Mouse (Mus musculus) gastrocnemius, postnatal 25 days (tissue): ENCODE data around the gene Yipf1. TPM values are rescaled to one million over a fixed set of nuclear protein-coding genes. Genes with fewer than 3 reads are reported as not detected.
"Not testable (repeated sequence)": the region's sequence is repeated elsewhere in the genome, so short reads cannot be mapped to it uniquely, and the experiment has no call there.

Experiments used
- DNase-seq: peaks from one replicate; pipeline ENCODE4 v3.0.0; 2022
- total RNA-seq, 2 experiments: library from RNA; stranded (reverse); gene quantifications; 1 replicate in 1 of 2; 2 replicates in 1 of 2; pipeline ENCODE4 v1.2.3; 2021

The Yipf1 gene
- total RNA-seq, 2 experiments from 2014 or later = 8.7 to 11.4 TPM

- no peak for DNase-seq
Observed at GRCm38 (mm10) chr4:107323113-107323512, 8.9 kb downstream of the Yipf1 start.

GRCm38 (mm10) chr4:107328530-107328929, 14.4 kb downstream of the Yipf1 start:
- no peak for DNase-seq

GRCm38 (mm10) chr4:107333514-107333913, 19.4 kb downstream of the Yipf1 start:
- DNase-seq = no peak

GRCm38 (mm10) chr4:107336356-107336755, 22.2 kb downstream of the Yipf1 start:
- no peak for DNase-seq

GRCm38 (mm10) chr4:107337455-107337854, 23.3 kb downstream of the Yipf1 start:
- DNase-seq = no peak

- DNase-seq = no peak
Observed at GRCm38 (mm10) chr4:107341354-107341753, 27.2 kb downstream of the Yipf1 start.

- DNase-seq = no peak
Observed at GRCm38 (mm10) chr4:107344612-107345011, 30.4 kb downstream of the Yipf1 start.

DNA sequence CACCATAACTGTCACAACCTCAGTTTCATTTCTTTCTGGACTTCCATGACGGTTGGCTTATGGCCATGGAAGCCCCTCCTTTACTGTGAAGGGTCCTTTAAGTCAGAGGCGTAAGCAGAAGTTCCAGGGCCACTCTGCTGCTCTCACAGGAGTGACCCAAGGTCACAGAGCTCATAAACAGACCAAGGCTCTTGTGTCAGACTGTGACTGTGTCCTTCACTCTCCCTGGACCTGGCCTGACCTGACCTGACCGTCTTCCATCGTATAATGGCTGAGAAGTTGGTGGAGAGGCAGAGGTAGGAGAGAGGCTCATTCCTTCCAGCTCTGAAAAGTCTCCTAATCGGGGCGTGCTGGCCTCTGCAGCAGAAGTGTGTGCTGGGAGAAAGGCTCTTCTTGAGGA, 33.1 kb downstream of the Yipf1 start:
- DNase-seq = no peak

DNA sequence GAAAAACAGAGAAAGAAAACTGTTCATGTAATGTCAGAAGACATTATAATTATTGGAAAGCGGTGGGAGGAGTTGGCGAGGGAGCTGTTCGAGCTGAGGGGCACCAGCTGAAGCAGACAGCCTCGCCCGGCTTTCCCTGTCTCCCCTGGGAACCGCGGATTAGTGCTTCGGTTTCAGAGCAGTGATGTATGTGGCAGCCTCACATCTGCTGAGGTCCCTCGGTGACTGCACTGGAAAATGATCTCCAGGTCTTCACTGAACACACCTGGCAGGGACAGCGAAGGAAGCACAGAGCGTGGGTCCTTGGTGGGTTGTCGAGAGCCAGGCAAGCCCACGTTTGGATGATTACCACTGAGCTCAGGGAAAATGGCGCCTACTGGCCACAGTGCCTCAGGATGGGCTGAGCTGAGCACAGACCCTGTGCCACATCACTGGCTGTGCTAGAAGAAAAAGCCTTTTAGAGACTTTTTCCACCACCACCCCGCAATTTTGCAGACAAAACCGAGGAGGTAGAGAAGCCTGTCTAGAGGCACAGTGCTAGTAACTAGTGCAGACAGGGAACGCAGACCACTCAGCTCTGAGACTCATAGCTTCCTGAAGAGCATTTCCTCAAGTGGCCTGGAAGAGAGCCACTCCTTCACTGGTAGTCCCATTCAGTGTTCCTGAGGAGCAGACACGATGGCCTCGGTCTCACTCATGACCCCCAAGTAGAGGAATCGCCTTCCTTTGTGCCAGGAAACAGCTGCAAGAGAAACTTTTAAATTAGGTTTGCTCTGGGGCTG, 34.6 kb downstream of the Yipf1 start:
- DNase-seq = no peak

DNA sequence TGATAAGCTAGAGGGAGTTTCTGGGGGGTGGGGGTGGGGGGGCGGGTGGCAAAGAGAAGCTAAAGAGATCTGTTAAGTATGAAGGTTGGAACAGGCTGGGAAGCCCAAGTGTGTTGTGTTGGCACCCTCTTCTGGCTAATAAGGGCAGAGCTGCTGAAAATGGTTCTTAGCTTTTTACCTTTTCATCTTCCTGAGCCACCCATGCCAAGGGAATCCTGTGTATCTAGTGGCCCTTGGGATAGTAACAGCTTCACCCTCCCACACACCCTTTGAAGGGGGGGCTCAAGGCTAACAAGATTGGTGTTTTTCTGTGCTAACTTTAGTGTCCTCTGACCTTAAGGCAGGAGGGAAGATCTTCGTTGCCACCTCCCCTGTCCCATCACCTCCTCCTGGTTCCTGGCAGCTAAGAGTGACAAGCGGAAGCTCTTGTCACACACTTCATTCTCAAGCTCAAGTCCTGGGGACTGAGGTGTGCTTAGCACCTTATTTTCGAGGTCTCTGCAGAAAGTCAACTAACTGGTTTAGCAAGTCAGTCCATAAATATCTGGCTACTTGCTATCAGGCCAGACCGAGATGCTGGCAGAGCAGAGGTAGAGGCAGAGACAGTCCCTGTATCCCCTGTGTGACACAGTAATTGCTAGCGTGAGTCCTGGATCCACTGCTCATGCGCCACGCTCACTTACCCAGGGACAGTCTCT, 35.3 kb downstream of the Yipf1 start:
- DNase-seq = no peak

DNA sequence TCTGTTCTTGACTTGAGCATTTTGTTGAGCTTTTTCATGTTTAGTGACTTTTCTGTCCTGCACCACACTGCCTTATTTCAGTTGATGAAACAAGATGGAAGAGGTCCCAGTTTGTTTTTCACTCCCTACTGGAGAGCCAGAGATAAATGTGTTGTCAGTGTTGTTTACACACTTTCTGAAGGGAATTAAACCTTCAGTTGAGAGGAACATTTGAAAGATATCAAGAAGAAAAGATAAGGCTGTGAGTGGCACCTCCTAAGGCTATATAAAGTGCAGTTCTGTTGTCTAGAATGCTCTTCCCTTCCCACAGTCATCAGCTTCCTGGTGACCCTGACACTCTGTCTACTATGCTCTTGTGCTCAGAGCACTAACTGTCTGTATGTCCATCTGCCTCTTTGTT, 37.2 kb downstream of the Yipf1 start:
- no peak for DNase-seq

- no peak for DNase-seq
Observed at GRCm38 (mm10) chr4:107353612-107354011, 39.4 kb downstream of the Yipf1 start.

DNA sequence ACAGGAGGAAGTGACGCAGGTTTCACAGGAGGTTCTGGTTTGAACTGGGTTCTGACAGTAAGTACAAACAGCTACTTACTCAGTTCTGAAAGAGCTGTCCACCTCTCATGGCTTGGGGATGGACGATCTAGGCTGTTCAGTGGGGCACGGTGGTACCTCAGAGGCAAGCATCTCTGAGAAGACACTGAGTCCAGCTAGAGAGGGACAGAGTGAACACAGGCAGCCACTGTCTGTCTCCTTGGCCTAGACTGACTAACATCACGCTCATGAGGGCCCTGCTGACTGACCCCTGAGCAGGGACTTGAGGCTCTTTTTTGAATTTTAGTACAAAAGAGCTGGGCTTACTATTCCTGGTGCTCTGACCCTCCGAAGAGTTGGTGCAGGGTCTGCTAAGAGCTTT, 40.0 kb downstream of the Yipf1 start:
- DNase-seq = no peak

DNA sequence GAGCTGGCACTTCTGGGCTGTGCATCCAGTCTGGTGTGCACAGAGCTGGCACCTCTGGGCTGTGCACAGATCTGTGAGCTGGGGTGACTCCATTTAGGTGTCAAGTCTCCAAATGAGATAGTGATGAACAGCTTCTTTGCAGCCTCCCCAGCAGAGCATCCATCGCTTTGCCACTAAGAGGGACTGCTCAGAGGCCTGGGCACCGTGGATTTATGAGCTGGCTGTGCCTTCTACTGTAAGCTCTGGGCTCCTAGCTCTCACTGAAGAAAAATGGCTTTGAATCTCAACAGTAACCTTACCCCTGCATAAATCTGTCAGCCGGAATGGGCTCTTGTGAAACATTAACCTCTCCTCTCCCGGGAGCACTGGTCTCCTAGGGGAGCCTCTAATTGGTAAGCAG, 40.4 kb downstream of the Yipf1 start:
- DNase-seq = no peak

- DNase-seq = not testable (repeated sequence)
Observed at GRCm38 (mm10) chr4:107357172-107357571, 43.0 kb downstream of the Yipf1 start.

GRCm38 (mm10) chr4:107358460-107358859, 44.3 kb downstream of the Yipf1 start:
- no peak for DNase-seq

DNA sequence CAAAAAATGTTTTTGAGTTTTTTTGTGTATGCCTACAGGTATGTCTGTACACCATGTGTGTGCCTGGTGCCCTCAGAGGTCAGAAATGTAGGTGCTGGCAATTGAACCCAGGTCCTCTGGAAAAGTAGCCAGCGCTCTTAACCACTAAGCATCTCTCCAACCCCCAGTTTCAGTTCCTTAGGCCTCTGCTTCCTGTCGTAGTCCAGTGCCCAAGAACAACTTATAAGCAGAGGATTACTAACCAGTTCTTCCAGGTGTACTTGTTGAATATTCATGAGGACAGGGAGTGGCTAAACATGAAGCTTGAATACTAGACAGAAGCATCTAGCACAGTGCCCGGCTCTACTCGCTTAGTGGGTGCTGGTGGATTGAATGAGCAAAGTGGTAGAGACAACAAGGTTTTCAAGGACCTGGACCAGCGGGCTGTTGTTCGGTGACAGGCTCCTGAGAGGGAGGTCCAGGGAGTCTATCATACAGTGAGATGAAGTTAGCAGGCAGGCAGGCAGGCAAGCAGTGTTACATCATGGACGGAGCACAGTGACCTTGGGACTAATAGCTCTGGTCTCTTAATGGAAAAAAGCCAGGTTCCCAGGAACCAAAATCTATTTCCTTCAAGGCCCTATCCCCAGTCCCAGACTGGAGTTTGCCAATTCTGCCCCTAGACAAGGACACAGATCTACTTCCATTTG, 46.4 kb downstream of the Yipf1 start:
- DNase-seq = no peak

DNA sequence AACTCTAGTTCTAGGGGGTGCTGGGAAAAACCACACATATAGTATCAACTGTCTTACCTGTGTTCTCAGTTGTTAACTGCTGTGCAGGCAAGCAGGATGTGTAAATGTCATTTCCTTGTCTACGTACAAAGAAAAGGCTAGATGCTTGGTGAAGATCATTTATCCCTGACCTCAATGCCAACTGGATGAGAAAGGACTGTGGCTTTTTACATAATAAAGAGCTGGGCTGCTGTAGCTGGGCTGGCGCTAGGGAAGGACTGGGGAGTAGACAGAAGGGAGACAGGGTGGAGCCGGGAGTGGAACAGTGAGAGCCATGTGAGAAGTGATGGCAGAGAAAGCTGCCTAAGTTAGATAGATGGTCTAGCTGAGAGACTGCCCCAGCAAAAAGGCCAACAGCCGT, 48.6 kb downstream of the Yipf1 start:
- DNase-seq = no peak

DNA sequence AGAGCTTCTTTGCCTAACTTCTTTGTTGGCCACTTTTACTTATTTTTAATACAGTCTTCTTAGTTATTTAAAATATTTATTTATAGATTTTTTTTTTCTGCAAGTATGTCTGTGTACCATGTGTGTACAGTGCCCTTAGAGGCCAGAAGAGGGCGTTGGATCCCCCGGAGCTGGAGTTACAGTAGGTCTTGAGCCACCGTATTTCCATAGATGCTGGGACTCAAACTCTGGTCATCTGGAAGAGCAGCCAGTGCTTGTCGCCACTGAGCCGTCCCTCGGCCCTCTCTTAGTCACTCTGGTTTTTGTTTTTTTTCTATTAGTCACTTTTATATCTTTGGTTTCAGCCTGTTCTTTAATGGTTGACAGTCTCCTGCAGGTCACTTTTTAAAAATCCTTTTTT, 49.4 kb downstream of the Yipf1 start:
- DNase-seq = no peak

DNA sequence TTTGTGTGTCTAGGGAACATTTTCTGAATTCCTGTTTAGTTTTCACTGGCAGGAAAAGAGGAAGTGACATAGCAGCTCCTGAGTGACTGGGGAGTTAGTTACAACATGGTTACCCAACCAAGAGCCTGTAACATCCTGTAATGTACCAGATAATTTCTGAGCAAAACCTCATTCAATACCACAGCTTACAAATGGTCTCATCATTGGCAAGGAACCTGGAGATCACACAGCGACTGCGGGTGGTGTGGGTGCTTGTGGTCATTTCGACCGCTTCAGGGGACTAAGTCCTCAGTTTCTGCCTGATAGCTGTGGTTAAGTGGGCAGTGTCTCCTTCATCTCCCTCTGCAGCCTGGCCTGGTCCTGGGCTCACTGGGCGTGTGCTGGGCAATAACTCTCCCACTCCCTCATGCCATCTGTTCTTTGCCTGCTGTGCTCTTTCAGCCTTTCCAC, 50.1 kb downstream of the Yipf1 start:
- no peak for DNase-seq

DNA sequence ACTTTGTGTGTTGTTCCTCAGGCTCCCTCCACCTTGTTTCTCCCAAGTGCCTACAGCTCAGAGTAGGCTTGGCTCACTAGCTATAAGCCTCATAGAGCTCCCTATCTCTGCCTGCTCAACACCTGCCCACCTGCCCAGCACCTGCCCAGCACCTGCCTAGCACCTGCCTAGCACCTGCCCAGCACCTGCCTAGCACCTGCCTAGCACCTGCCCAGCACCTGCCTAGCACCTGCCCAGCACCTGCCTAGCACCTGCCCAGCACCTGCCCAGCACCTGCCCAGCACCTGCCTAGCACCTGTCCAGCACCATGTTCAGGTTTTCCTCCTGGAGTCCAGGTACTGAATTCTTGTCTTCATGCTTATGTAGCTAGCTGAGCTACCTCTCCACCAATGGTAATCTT, 52.2 kb downstream of the Yipf1 start:
- not testable (repeated sequence) for DNase-seq

DNA sequence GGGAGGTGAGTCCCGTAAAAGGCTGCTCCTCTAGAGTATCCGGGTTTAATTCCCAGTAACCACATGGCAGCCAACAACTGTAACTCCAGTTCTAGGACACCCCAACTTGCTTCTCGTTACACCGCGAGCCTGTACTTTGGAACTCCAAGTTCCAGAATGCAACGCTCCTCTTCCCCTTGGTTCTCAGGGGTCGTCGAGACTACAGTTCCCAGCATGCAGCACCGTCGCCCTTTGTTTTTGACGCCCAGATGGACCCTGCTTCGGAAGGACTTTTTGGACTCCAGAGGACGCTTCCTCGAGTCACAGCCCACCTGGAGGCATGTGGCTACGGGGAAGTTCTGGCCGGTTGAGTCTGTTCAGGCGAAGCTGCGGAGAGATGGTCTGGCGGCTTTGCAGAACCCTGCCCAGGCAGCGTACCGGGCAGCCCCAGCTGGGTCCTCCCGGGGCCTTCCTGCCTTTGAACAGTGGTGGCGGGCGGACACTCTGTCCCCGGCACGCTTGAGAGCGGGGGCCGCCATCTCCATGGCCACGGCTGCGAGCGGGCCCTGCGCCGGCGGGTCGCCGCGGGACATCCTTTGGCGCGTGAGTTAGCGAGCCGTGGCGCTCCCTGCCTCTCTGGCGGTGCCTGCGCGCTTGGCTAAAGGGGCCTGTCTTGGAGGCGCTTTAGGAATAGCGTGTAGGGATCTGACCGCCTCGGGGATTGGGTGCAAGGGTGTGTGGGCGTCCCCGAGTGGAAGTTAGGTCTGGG, 53.6 kb downstream of the Yipf1 start, which contains the start of gene Ndc1:
Gene Ndc1 (plus strand): TSS at position 218 of the 748 bp plus-strand sequence.
- peak; percentile 82 for DNase-seq
